Mouse (Mus musculus): ENCODE measurements around the gene Ttc7b. TPM values are rescaled to one million over a fixed set of nuclear protein-coding genes. Genes with fewer than 3 reads are reported as not detected.

The Ttc7b gene
- total and polyA plus RNA-seq, 3 experiments: 21.1 to 33.9 (median 26.8) TPM

DNA sequence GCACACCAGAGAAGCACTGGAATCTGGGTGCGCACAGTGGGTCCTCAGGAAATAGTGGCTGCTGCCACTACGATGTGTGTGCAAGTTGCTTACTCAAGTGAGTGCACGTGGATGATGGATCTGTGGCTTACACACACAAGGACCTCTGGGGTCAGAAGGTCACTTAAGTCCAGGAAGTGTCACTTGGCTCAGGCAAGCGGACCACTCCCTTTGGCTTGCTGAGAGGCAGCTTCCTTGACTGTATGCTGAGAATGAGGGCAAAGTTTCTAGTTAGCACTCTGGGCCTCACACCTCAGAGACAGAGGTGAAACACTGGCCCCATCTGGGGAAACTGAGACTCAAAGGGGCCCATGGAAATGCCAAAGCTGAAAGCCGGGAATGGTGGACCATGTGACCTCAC is 232.6 kb downstream of the Ttc7b start:
- DNase-seq (ENCODE audit: low spot score): no peak
- no peaks in the 10 kb centered on the region for H3K9me3 ChIP-seq (replicated peaks)
- peaks cover 17% of the 10 kb centered on the region for H3K4me1 ChIP-seq (ENCODE audit: insufficient read depth, low read depth, low read length)
- H3K4me3 ChIP-seq (ENCODE audit: low read depth, low read length): no peak overlapping the region
- no peak for TF ChIP-seq CTCF (IDR thresholded peaks at IDR 0.05; ENCODE audit: low read depth, low read length)
- no peak for TF ChIP-seq GATA1 (IDR thresholded peaks at IDR 0.05; ENCODE audit: borderline replicate concordance, low read length)
- TF ChIP-seq TAL1 (conservative IDR thresholded peaks at IDR 0.05; ENCODE audit: low read depth, low read length): no peak
- no peak for TF ChIP-seq GATA2 (IDR thresholded peaks at IDR 0.05; ENCODE audit: borderline replicate concordance, low read depth, low read length)
- TF ChIP-seq POLR2AphosphoS5 (IDR thresholded peaks at IDR 0.05; ENCODE audit: insufficient replicate concordance, low read depth, low read length): no peak
- no peak for ATAC-seq (ENCODE audit: extremely low read depth, insufficient number of reproducible peaks, low FRiP score, poor library complexity, severe bottlenecking)
- H3K27me3 ChIP-seq (ENCODE audit: insufficient read depth, low read length): peaks cover 78% of the 10 kb centered on the region
- no peaks in the 10 kb centered on the region for H3K36me3 ChIP-seq (replicated peaks)

DNA sequence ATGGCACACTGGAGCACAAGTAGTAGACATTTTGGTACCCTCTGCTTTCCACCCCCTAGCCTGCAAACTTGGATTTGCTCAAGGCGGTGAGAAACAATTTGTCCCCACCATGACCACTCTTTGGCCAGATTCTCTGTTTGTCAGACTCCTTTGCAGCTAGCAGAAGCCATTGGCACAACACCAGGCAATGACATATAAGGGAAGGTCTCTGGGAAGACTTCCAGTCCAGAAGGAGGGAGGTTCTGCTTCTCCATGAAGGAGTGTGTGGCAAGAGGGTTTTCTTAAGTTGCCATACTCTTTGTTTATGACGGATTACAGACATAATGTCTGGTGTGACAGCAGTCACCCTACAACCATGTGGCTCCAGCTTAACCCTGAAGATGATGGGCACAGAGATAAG is 233.1 kb downstream of the Ttc7b start:
- ATAC-seq (ENCODE audit: extremely low read depth, insufficient number of reproducible peaks, low FRiP score, poor library complexity, severe bottlenecking): no peak
- TF ChIP-seq GATA1 (IDR thresholded peaks at IDR 0.05; ENCODE audit: borderline replicate concordance, low read length) (no peak), CTCF (IDR thresholded peaks at IDR 0.05; ENCODE audit: low read depth, low read length) (no peak)
- Histone ChIP-seq H3K4me1 (ENCODE audit: insufficient read depth, low read depth, low read length) (peaks cover 21% of the 10 kb centered on the region), H3K36me3 (replicated peaks) (no peaks in the 10 kb centered on the region), H3K27me3 (ENCODE audit: insufficient read depth, low read length) (peaks cover 79% of the 10 kb centered on the region), H3K4me3 (ENCODE audit: low read depth, low read length) (no peak overlapping the region), H3K9me3 (replicated peaks) (no peaks in the 10 kb centered on the region)
- DNase-seq (ENCODE audit: low spot score): no peak

DNA sequence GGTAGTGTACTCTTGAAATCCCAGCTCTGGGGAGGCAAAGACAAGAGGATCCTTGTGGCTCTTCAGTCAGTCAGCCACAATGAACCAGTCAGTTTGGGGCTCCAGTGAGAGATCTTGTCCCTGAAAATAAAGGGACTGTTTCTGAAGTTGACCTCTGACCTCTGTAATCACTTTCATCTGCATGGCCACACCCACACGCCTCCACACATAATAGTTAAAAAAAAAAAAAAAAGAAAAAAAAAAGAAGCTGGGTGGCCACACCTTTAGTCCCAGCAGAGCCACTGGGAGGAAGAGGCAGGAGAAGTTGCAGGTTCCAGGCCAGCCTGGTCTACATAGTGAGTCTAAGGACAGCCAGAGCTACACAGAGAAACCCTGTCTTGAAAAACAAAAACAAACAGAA is 237.3 kb downstream of the Ttc7b start:
- H3K4me3 ChIP-seq (ENCODE audit: low read depth, low read length): no peak overlapping the region
- DNase-seq (ENCODE audit: low spot score): no peak
- peaks cover 46% of the 10 kb centered on the region for H3K4me1 ChIP-seq (ENCODE audit: insufficient read depth, low read depth, low read length)
- H3K9me3 ChIP-seq (replicated peaks): peaks cover 8% of the 10 kb centered on the region
- TF ChIP-seq CTCF (IDR thresholded peaks at IDR 0.05; ENCODE audit: low read depth, low read length) (no peak), GATA1 (IDR thresholded peaks at IDR 0.05; ENCODE audit: borderline replicate concordance, low read length) (no peak), POLR2AphosphoS5 (IDR thresholded peaks at IDR 0.05; ENCODE audit: insufficient replicate concordance, low read depth, low read length) (no peak), GATA2 (IDR thresholded peaks at IDR 0.05; ENCODE audit: borderline replicate concordance, low read depth, low read length) (no peak), TAL1 (conservative IDR thresholded peaks at IDR 0.05; ENCODE audit: low read depth, low read length) (no peak)
- ATAC-seq (ENCODE audit: extremely low read depth, insufficient number of reproducible peaks, low FRiP score, poor library complexity, severe bottlenecking): no peak
- no peaks in the 10 kb centered on the region for H3K36me3 ChIP-seq (replicated peaks)
- peaks cover 91% of the 10 kb centered on the region for H3K27me3 ChIP-seq (ENCODE audit: insufficient read depth, low read length)

DNA sequence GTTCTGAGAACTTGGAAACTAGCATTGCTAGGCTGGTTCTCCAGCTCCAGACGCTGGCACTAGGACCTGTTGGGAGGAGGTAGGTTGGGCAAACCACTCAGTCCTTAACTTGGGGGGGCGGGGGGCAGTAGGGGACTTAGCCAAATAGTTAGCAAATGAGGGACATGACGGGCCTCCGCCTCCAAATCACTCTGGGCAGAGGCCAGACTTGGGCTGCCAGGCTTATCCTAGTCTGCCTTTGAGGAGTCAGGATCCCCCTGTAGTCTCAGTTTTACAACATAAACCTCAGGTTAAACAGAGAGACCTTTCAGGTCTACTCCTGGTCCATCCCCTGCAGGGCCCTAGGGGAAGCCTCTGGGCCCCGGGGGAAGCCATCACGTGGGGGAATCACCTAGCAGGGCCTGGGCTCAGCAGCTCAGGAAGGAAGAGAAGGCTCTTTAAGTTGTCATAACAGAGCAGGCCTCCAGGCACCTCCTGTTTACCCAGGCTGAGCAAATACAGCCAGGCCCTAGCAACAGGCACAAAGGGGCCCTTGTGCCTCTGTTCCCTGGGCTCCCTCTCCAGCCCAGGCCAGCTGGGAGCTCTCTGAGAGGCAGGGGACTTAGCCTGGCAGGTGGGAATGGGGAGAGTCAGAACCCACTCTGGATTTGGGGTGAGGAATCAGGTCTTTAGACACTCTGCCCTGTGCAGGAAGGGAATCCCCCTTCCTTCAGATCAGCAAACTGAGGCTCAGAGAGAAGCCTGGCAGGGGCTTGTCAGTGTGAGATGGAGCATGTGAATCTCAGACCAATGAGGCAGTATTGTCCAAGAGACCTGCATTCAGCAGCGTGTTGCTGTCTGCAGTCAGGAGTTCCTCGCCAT is 238.4 kb downstream of the Ttc7b start:
- TF ChIP-seq GATA2 (IDR thresholded peaks at IDR 0.05; ENCODE audit: borderline replicate concordance, low read depth, low read length) (no peak), GATA1 (IDR thresholded peaks at IDR 0.05; ENCODE audit: borderline replicate concordance, low read length) (no peak), CTCF (IDR thresholded peaks at IDR 0.05; ENCODE audit: low read depth, low read length) (no peak), POLR2AphosphoS5 (IDR thresholded peaks at IDR 0.05; ENCODE audit: insufficient replicate concordance, low read depth, low read length) (no peak), TAL1 (conservative IDR thresholded peaks at IDR 0.05; ENCODE audit: low read depth, low read length) (no peak)
- H3K36me3 ChIP-seq (replicated peaks): no peaks in the 10 kb centered on the region
- peaks cover 50% of the 10 kb centered on the region for H3K4me1 ChIP-seq (ENCODE audit: insufficient read depth, low read depth, low read length)
- H3K9me3 ChIP-seq (replicated peaks): peaks cover 8% of the 10 kb centered on the region
- DNase-seq (ENCODE audit: low spot score) (no peak), ATAC-seq (ENCODE audit: extremely low read depth, insufficient number of reproducible peaks, low FRiP score, poor library complexity, severe bottlenecking) (no peak)
- H3K27me3 ChIP-seq (ENCODE audit: insufficient read depth, low read length): peaks cover 88% of the 10 kb centered on the region
- H3K4me3 ChIP-seq (ENCODE audit: low read depth, low read length): no peak overlapping the region

DNA sequence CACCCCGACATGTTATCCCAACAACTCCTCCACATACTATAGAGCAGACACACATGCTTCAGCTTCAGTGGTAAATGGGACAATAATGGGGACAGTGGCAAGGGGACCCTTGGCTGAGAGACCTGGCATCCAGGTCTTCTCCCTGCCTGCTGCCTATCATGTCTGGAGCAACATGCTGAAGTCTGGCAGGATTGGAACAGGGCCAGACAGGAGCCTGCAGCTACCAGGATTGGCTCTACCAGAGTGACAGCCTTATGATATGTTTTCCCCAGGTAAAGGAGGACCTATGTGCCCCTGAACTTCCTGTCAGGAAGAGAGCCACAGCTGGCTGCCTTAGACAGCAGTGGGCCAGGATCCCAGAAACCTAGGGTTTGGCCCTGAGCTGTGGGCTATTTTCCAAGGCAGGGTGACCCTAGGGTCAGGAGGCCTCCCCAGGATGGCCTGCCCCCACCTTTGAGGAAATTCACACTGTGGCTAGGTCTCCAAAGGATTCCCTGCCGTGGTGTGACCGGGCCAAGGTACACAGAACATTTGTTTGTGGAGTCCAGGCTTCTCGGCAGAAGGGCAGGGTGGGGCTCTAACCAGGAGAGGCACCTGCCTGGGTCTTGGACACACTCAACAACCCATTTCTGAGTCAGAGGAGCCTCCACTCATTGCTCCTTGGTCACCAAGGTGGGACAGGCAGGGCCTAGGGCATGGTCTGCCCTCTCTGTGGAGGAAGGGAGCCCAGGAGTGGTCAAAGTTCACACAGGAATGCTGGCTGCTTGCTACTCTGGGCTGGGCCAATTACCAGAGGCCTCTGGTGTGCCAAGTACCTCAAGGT is 239.4 kb downstream of the Ttc7b start:
- H3K9me3 ChIP-seq (replicated peaks): peaks cover 8% of the 10 kb centered on the region
- TF ChIP-seq GATA2 (IDR thresholded peaks at IDR 0.05; ENCODE audit: borderline replicate concordance, low read depth, low read length) (no peak), POLR2AphosphoS5 (IDR thresholded peaks at IDR 0.05; ENCODE audit: insufficient replicate concordance, low read depth, low read length) (no peak), GATA1 (IDR thresholded peaks at IDR 0.05; ENCODE audit: borderline replicate concordance, low read length) (no peak), CTCF (IDR thresholded peaks at IDR 0.05; ENCODE audit: low read depth, low read length) (no peak), TAL1 (conservative IDR thresholded peaks at IDR 0.05; ENCODE audit: low read depth, low read length) (no peak)
- ATAC-seq (ENCODE audit: extremely low read depth, insufficient number of reproducible peaks, low FRiP score, poor library complexity, severe bottlenecking): no peak

DNA sequence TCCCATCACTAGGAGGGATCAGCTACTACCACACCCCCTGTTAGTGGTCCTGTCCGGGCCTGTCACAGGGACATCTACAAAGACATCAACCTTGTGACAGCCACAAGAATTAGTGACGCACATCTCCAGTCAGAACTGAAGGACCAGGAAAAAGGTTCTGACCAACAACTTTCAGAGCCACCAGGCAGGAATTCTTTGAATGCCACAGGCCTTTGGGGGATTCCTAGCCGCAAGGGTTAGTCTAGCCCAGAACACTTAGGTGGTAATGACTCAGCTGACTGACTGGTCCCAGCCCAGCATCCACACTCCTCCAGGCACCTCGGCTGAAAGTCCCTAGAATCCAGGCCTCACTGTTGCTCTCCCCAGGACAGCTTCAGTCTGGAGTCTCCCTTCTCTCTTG is 240.7 kb downstream of the Ttc7b start:
- Histone ChIP-seq H3K9me3 (replicated peaks) (peaks cover 8% of the 10 kb centered on the region), H3K27me3 (ENCODE audit: insufficient read depth, low read length) (peaks cover 71% of the 10 kb centered on the region), H3K4me3 (ENCODE audit: low read depth, low read length) (no peak overlapping the region), H3K36me3 (replicated peaks) (no peaks in the 10 kb centered on the region), H3K4me1 (ENCODE audit: insufficient read depth, low read depth, low read length) (peaks cover 70% of the 10 kb centered on the region)
- no peak for ATAC-seq (ENCODE audit: extremely low read depth, insufficient number of reproducible peaks, low FRiP score, poor library complexity, severe bottlenecking)
- DNase-seq (ENCODE audit: low spot score): no peak
- TF ChIP-seq TAL1 (conservative IDR thresholded peaks at IDR 0.05; ENCODE audit: low read depth, low read length) (no peak), GATA1 (IDR thresholded peaks at IDR 0.05; ENCODE audit: borderline replicate concordance, low read length) (no peak), CTCF (IDR thresholded peaks at IDR 0.05; ENCODE audit: low read depth, low read length) (no peak), GATA2 (IDR thresholded peaks at IDR 0.05; ENCODE audit: borderline replicate concordance, low read depth, low read length) (no peak), POLR2AphosphoS5 (IDR thresholded peaks at IDR 0.05; ENCODE audit: insufficient replicate concordance, low read depth, low read length) (no peak)

More for the DNA sequence above, 239.4 kb downstream of the Ttc7b start:
- Histone ChIP-seq H3K36me3 (replicated peaks) (no peaks in the 10 kb centered on the region), H3K4me3 (ENCODE audit: low read depth, low read length) (no peak overlapping the region), H3K27me3 (ENCODE audit: insufficient read depth, low read length) (peaks cover 77% of the 10 kb centered on the region), H3K4me1 (ENCODE audit: insufficient read depth, low read depth, low read length) (peaks cover 61% of the 10 kb centered on the region)
- DNase-seq (ENCODE audit: low spot score): no peak
